Mouse (Mus musculus): ENCODE measurements at regions not wholly inside any gene's neighbourhood (a gene's known extent, or its start where the extent isn't known, plus 50 kb on each side); places are given as distances from the start of the nearest gene placed in this dataset.

DNA sequence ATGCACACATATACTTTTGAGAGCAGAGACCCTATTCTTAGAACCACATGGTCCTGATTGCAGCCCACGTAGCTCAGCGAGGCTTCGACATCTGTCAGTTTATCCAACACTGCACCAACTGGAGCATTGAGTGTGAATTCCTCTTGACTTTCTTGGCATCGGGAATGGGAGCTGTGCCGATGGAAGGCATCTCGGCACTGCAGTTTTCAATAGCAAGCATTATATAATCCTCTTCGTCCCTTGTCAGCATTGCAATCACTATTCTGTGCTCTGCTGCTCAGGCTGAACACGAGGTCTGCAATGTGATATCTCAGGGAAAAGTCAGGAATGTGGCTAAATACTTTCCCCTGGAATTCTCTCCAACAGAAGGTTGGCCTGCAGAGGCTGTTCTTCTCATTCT lies 224.6 kb downstream of the Lnpk start:
- DNase-seq (ENCODE audit: low spot score), result no peak

GRCm38 (mm10) chr2:74349809-74350208 lies 229.4 kb downstream of the Lnpk start:
- no peak for DNase-seq (ENCODE audit: low spot score)

DNA sequence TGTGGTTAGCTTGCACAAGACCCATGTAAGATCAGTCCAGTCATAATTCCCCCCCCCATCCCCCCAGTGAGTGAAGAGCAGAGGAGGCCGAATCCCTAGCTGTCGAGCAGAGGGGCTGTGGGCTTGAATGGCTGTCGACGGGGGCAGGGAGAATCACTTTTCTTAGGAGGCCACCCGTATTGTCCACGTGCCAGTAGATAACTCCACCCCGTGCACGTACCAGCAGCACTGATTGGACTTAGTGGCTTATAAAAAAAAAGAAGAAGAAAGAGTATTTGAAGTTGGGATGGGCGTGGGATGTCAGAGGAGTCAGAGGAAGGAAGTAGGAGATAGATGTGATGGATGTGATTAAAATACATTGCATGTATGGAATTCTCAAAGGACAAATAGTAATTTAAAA lies 272.9 kb downstream of the Lnpk start:
- no peak for DNase-seq (ENCODE audit: low spot score)

DNA sequence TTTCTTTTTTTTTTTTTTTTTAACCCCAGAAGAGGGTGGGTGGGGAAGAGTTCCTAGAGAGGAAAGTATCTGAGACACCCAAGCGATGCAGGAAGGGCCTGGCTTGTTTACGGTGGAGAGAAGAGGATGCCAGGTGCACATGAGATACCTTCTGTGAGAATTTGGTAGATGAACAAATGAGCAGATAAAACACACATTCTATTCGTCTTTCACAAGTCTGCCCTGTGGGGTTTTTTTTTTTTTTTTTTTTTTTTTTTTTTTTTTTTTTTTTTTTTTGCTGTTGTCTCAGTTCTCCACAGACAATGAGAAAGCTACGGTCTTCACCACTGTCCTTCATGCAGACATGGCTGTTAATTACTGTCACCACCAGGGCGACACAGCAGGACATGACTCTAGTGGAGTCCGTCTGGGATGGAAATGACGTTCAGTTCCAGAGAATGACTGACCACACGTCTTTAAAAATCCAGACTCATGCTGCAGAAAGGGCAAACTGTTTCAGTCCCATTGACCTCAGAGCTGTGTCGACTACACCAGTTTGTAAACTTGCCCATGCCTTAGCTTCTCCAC lies 278.3 kb downstream of the Lnpk start:
- DNase-seq (ENCODE audit: low spot score), result no peak

DNA sequence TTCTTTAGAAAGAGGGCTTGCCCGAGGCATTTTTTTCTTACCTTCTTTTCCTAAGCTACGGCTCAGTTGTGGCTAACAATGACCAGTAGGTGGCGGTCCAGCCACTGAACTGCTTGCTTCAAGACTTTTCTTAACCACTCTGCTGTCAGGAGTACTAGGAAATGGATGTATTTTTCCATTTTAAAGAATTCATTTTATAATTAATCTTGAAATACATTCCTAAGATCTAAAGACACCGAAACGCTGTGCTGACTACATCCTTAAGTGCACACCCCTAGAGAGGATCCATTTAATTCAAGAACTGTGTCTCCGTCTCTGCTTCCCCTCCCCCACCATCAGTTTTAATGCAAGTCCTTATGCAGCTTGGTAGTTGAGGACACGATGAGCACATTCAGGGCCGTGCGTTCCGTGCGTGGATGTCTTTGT lies 278.9 kb downstream of the Lnpk start:
- peak; percentile 34 for DNase-seq (ENCODE audit: low spot score)

DNA sequence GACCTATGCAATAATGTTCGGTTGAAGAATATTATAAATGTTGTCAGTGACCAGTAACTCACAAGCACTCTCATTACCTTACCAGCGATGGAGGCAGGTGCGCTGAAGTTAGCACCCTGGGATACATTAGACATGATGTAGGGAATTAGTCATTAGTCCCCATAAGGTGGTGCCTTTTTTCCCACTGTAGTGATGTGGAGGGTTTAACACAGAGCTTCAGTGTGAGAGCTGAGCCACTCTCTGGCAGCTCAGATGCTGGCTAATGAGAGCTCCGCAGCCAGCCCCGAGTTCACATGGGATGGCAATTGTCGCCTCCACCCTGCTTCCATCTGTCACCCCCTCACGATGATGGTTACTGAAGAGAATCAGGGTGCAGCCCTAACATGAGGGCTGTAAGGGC lies 286.6 kb downstream of the Lnpk start:
- DNase-seq (ENCODE audit: low spot score), result no peak

- no peak for DNase-seq (ENCODE audit: low spot score)
These were observed 287.5 kb downstream of the Lnpk start for GRCm38 (mm10) chr2:74291416-74292396.

GRCm38 (mm10) chr2:74285624-74286023 lies 293.6 kb downstream of the Lnpk start:
- no peak for DNase-seq (ENCODE audit: low spot score)

GRCm38 (mm10) chr2:74264963-74265362 lies 314.3 kb downstream of the Lnpk start:
- DNase-seq (ENCODE audit: low spot score), result no peak

DNA sequence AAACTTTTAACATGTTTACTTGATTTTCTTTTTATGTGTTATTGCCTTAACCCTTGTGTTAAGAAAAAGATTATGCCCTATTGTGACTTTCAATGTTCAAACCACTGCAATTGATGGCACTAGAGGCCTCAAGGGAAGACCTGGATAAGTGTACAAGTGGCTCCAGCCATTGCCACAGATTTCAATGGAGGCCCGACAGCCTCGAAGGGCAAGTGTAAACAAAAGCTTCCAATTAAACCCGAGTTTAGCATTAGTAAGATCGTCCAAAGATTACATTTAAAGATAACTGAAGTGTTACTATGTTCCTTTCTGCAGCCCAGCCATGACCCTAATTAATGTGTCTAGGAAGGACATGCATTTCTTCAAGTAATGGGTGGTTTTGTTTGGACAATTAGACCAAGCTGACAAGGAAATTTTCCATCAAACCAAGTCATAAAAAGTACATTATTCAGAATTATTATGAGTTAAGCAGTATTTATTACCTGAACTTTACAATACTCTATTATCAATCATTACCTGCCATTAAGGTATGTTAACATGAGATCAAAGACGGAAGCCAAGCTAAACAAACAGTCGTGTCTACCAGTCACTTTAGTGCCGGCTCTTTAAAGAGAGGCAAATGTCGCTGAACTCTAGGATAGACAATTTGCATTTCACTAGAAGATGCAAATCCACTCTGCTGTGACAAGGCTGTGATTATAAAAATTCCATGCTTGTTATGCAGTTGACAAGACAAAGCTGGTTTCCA lies 322.0 kb downstream of the Lnpk start:
- DNase-seq (ENCODE audit: low spot score), result no peak

DNA sequence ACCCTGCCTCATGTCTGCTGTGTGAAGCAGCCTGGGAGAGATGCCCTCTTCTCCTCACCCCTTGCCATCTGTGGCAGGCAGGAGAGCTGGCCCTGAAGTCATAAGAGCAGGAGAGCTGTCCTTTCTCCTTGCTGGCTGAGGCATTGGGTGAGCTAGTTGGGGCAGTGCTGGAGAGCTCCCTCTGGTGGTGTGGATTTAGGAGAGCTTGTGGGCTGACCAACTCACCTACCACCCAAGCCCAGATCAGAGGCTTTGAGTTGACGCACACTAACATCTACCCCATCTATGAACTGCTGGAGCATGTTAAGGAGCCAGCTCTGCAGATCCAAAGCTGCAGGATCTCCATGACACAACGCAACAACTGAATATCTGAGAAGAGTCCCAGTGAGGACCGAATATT lies 331.7 kb downstream of the Lnpk start:
- DNase-seq (ENCODE audit: low spot score), result no peak

DNA sequence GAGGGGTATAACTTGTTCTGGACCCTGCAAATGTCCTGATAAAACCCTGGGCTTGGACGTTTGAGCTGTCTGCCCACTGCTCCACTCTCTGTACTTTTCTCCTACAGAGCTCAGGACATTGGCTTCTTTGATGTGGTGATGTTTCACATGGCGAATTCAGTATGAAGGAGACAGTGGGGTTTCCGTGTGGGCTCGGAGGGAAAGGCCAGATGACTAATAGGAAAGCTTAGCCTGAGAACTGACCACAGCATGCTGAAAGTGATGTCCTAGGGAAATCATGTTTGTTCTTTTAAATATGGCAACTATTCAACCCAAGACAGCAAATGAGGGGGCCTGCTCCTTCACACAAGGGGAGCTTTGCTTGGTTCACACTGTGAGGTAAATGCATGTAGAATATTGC lies 332.6 kb downstream of the Lnpk start:
- DNase-seq (ENCODE audit: low spot score), result no peak

DNA sequence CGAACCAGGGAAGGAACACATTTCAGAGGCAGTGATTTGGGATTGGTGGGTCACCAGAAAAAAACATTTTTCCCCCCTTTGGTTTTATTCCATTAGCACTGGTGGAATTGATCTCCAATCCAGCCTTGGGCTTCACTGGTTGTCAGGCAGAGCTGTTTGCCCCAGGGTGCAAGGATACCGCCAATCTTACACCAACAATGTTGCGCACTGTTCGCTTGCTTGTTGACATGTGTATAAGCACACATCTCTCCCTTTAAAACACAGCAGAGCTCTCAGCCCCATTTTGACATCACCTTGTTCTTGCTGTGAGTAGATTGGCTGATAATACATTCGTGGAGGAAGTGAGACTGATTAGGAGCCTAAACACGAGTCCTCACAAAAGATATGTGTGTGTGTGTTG lies 333.1 kb upstream of the Atp5g3 start:
- no peak for DNase-seq (ENCODE audit: low spot score)

GRCm38 (mm10) chr2:74243801-74244200 lies 332.7 kb upstream of the Atp5g3 start:
- no peak for DNase-seq (ENCODE audit: low spot score)

DNA sequence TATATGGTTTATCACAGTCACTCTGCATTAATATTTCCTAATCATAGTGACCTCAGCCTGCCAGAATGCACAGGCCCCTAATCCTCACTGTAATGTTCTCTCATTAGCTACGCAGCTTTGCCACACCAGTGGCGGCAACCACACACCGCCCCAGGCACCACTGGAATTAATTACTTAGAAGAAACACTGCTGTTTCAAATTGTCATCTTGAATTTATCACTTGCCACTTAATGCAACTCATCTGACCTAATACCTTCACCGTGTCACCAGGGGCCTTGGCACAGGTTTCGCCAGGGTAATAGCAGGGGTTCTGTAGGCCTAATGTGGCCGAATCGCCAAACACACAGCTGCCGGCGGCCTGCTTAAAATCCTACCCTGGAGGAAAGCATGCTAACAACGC lies 328.5 kb upstream of the Atp5g3 start:
- no peak for DNase-seq (ENCODE audit: low spot score)

GRCm38 (mm10) chr2:74217437-74217836 lies 306.3 kb upstream of the Atp5g3 start:
- DNase-seq (ENCODE audit: low spot score), result no peak

DNA sequence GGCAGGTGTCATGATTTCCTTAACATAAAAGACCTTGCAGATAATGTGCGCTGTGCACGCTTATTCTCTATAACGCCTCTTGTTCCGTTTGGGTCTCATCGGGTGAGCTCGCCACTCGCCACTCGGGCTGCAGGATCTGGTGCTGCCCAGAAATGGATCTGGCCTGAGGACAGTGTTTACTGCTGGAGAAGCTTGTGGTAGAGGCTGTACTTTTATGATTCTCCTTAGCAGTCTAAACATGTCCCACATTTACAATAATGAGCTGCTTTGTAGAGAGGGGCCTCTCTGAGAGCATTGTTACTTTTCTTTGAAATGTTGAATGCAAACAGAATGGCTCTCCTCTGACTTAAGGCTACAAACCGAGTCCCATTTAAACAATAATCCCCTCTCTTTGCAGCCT lies 299.1 kb upstream of the Atp5g3 start:
- no peak for DNase-seq (ENCODE audit: low spot score)

DNA sequence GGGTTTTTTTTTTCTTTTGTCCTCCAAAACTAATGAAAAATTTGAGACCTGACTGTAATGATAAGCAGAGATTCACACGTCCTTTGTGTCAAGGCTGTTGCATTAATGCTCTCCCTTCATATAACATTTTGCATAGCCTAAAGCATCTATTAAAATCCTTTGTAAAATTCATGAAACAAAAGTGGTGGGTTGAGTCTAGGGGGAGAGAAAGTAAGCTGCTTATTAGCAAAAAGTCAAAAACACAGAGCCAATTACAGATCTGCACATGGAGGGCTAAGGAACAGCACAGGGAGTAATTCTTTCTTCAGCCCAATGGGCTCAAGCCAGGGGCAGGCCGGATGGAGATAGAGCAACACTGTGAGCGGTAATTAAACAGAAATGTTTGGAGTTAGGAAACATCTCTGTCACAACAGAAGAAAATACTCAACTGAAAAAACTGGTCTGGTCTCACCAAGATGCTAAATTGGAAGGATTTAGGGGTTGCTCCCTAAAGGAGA lies 298.3 kb upstream of the Atp5g3 start:
- DNase-seq (ENCODE audit: low spot score), result no peak

- DNase-seq (ENCODE audit: low spot score), result no peak
These were observed 296.3 kb upstream of the Atp5g3 start for GRCm38 (mm10) chr2:74207440-74207839.

DNA sequence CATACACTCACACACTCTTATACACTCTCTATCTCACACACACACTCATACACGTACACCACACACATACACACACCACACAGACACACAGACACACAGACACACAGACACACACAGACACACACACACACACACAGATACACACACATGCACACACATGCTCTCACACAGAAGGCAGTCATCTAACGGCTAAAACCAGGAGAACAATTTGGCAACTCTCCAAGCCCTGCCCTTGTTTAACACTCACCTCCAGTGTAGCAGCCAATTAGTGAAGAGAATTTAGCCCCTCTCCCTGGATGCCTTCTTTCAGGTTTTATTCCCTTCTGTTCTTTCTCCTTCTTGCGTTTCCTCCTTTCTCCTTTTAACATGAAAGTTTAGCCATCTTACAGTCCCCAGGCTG lies 291.6 kb upstream of the Atp5g3 start:
- no peak for DNase-seq (ENCODE audit: low spot score)

GRCm38 (mm10) chr2:74201608-74202323 lies 290.6 kb upstream of the Atp5g3 start:
- no peak for DNase-seq (ENCODE audit: low spot score)
